Mouse (Mus musculus) kidney, embryonic 15.5 days (tissue): ENCODE measurements around the gene Sidt2. TPM values are rescaled to one million over a fixed set of nuclear protein-coding genes. Genes with fewer than 3 reads are reported as not detected.

Source experiments
- ATAC-seq: fragments of 200-750 bp; cut with Nextera tagmentation; replicated peaks from 2 replicates; pipeline ENCODE4 v1.8.0; 2017; ENCODE audit warnings: moderate TSS enrichment; ENCODE audit not compliant: low FRiP score
- H3K27ac ChIP-seq: fragments of 300-500 bp; sonication (generic); 2 replicates; pipeline ENCODE4 v1.5.1; 2015; ENCODE audit warnings: mild to moderate bottlenecking, inconsistent platforms
- H3K27me3 ChIP-seq: fragments of 300-500 bp; sonication (generic); 2 replicates; pipeline ENCODE4 v1.6.1; 2015; ENCODE audit warnings: inconsistent platforms
- H3K36me3 ChIP-seq: fragments of 300-500 bp; sonication (generic); 2 replicates; pipeline ENCODE4 v1.6.1; 2015; ENCODE audit warnings: inconsistent platforms
- H3K4me1 ChIP-seq: fragments of 300-500 bp; sonication (generic); 2 replicates; pipeline ENCODE4 v1.6.1; 2015; ENCODE audit warnings: inconsistent platforms
- H3K4me2 ChIP-seq: fragments of 300-500 bp; sonication (generic); 2 replicates; pipeline ENCODE4 v1.6.1; 2015; ENCODE audit warnings: moderate library complexity, mild to moderate bottlenecking, inconsistent platforms
- H3K4me3 ChIP-seq: fragments of 300-500 bp; sonication (generic); replicated peaks from 2 replicates; pipeline ENCODE4 v1.5.1; 2015; ENCODE audit warnings: mild to moderate bottlenecking, inconsistent platforms
- H3K9ac ChIP-seq: fragments of 300-500 bp; sonication (generic); 2 replicates; pipeline ENCODE4 v1.6.1; 2015; ENCODE audit warnings: mild to moderate bottlenecking, inconsistent platforms
- H3K9me3 ChIP-seq: fragments of 300-500 bp; sonication (generic); replicated peaks from 2 replicates; pipeline ENCODE4 v1.6.1; 2016; ENCODE audit warnings: inconsistent platforms
- WGBS: fragments of 180-500 bp; shearing (Covaris S2); methylation state at CpG from one replicate; pipeline ENCODE4 v1.1.7; 2015; ENCODE audit warnings: mixed read lengths; 5-methylcytosine and 5-hydroxymethylcytosine counted together
- polyA plus RNA-seq: library from polyadenylated mRNA; unstranded; fragments of >200 nt; fragmentation: Nextera tagmentation; extraction: Ambion mirVana; gene quantifications from 2 replicates; pipeline ENCODE4 v1.2.1, GENCODE M21; 2015

The Sidt2 gene
- 37.3 and 39.3 TPM in 2 replicates for polyA plus RNA-seq

GRCm38 (mm10) chr9:45955107-45955963 is at the start of gene Sidt2:
Sidt2 (minus strand) TSS chr9:45955258.
- ATAC-seq = peak; percentile 96
- Histone ChIP-seq H3K9me3 (no peaks in the 10 kb centered on the region), H3K36me3 (peaks cover 22% of the 10 kb centered on the region), H3K4me3 (peak within 1 kb of the TSS; percentile 82), H3K9ac (peak within 1 kb of the TSS; percentile 87), H3K27me3 (no peaks in the 10 kb centered on the region), H3K27ac (peak within 1 kb of the TSS; percentile 90), H3K4me1 (peaks cover 27% of the 10 kb centered on the region), H3K4me2 (peak within 1 kb of the TSS; percentile 83)
- under 1% methylated on average over 48 of the region's 48 CpGs for WGBS

GRCm38 (mm10) chr9:46004529-46004928 is 49.5 kb upstream of the Sidt2 start:
- no peaks in the 10 kb centered on the region for H3K27me3 ChIP-seq
- peaks cover 3% of the 10 kb centered on the region; the same call in 1 of the 2 replicates for H3K4me1 ChIP-seq
- WGBS = 67% methylated on average over 3 of the region's 3 CpGs
- no peak overlapping the region for H3K9ac ChIP-seq
- no peaks in the 10 kb centered on the region for H3K9me3 ChIP-seq
- no peak overlapping the region for H3K4me3 ChIP-seq
- no peak for ATAC-seq
- no peak overlapping the region for H3K27ac ChIP-seq
- H3K4me2 ChIP-seq = no peak overlapping the region
- no peaks in the 10 kb centered on the region for H3K36me3 ChIP-seq

- Histone ChIP-seq H3K27ac (no peak overlapping the region), H3K4me2 (no peak overlapping the region), H3K27me3 (no peaks in the 10 kb centered on the region), H3K9ac (no peak overlapping the region), H3K36me3 (no peaks in the 10 kb centered on the region), H3K9me3 (no peaks in the 10 kb centered on the region), H3K4me3 (no peak overlapping the region), H3K4me1 (peaks cover 3% of the 10 kb centered on the region; the same call in 1 of the 2 replicates)
- no peak for ATAC-seq
- 7% methylated on average over 7 of the region's 7 CpGs for WGBS
Observed at GRCm38 (mm10) chr9:46003729-46004128, 48.7 kb upstream of the Sidt2 start.

- Histone ChIP-seq H3K4me1 (peaks cover 6% of the 10 kb centered on the region), H3K9ac (no peak overlapping the region), H3K4me2 (no peak overlapping the region), H3K4me3 (no peak overlapping the region), H3K27ac (no peak overlapping the region), H3K27me3 (no peaks in the 10 kb centered on the region), H3K9me3 (no peaks in the 10 kb centered on the region), H3K36me3 (no peaks in the 10 kb centered on the region)
- no peak for ATAC-seq
- 76% methylated on average over 4 of the region's 4 CpGs for WGBS
Observed at GRCm38 (mm10) chr9:45999009-45999408, 44.0 kb upstream of the Sidt2 start.

GRCm38 (mm10) chr9:45985229-45985567 is 30.1 kb upstream of the Sidt2 start:
- Histone ChIP-seq H3K36me3 (0 out of 2 replicates have a peak, but pooled peaks cover 3% of the 10 kb centered on the region), H3K27me3 (no peaks in the 10 kb centered on the region), H3K4me2 (peak overlapping the region; percentile 70), H3K4me3 (peak overlapping the region; percentile 82), H3K9ac (peak overlapping the region; percentile 88), H3K27ac (peak overlapping the region; percentile 90), H3K4me1 (peaks cover 28% of the 10 kb centered on the region), H3K9me3 (no peaks in the 10 kb centered on the region)
- 2% methylated on average over 4 of the region's 4 CpGs for WGBS
- ATAC-seq = peak; percentile 71

GRCm38 (mm10) chr9:45984409-45985228 is 29.6 kb upstream of the Sidt2 start:
- Histone ChIP-seq H3K27me3 (no peaks in the 10 kb centered on the region), H3K9me3 (no peaks in the 10 kb centered on the region), H3K36me3 (0 out of 2 replicates have a peak, but pooled peaks cover 3% of the 10 kb centered on the region), H3K4me2 (peak overlapping the region; percentile 70), H3K9ac (peak overlapping the region; percentile 88), H3K4me3 (peak overlapping the region; percentile 82), H3K4me1 (peaks cover 32% of the 10 kb centered on the region), H3K27ac (peak overlapping the region; percentile 90)
- under 1% methylated on average over 58 of the region's 76 CpGs for WGBS
- peak; percentile 93 for ATAC-seq

- 0 out of 2 replicates have a peak, but pooled peaks cover 3% of the 10 kb centered on the region for H3K36me3 ChIP-seq
- peak overlapping the region; percentile 88 for H3K9ac ChIP-seq
- no peak for ATAC-seq
- H3K27me3 ChIP-seq = no peaks in the 10 kb centered on the region
- H3K4me2 ChIP-seq = peak overlapping the region; percentile 70
- peak overlapping the region; percentile 90 for H3K27ac ChIP-seq
- H3K9me3 ChIP-seq = no peaks in the 10 kb centered on the region
- H3K4me1 ChIP-seq = peaks cover 32% of the 10 kb centered on the region
- peak overlapping the region; percentile 82 for H3K4me3 ChIP-seq
- under 1% methylated on average over 23 of the region's 23 CpGs for WGBS
Observed at GRCm38 (mm10) chr9:45983676-45984408, 28.8 kb upstream of the Sidt2 start.

GRCm38 (mm10) chr9:45981331-45981730 is 26.3 kb upstream of the Sidt2 start:
- Histone ChIP-seq H3K4me2 (no peak overlapping the region), H3K27ac (no peak overlapping the region), H3K4me3 (no peak overlapping the region), H3K9ac (no peak overlapping the region), H3K9me3 (no peaks in the 10 kb centered on the region), H3K27me3 (no peaks in the 10 kb centered on the region), H3K36me3 (peaks cover 14% of the 10 kb centered on the region; the same call in 1 of the 2 replicates), H3K4me1 (peaks cover 32% of the 10 kb centered on the region)
- no peak for ATAC-seq

- WGBS = 92% methylated on average over 1 of the region's 1 CpGs
- Histone ChIP-seq H3K9ac (no peak overlapping the region), H3K4me1 (peaks cover 32% of the 10 kb centered on the region), H3K4me2 (no peak overlapping the region), H3K4me3 (no peak overlapping the region), H3K27me3 (no peaks in the 10 kb centered on the region), H3K36me3 (peaks cover 20% of the 10 kb centered on the region), H3K27ac (no peak overlapping the region), H3K9me3 (no peaks in the 10 kb centered on the region)
- no peak for ATAC-seq
Observed at GRCm38 (mm10) chr9:45980611-45981010, 25.6 kb upstream of the Sidt2 start.

- no peak overlapping the region for H3K4me2 ChIP-seq
- ATAC-seq = no peak
- WGBS = 99% methylated on average over 2 of the region's 2 CpGs
- no peaks in the 10 kb centered on the region for H3K9me3 ChIP-seq
- no peak overlapping the region for H3K27ac ChIP-seq
- peaks cover 27% of the 10 kb centered on the region for H3K36me3 ChIP-seq
- no peak overlapping the region for H3K4me3 ChIP-seq
- no peak overlapping the region for H3K9ac ChIP-seq
- H3K27me3 ChIP-seq = no peaks in the 10 kb centered on the region
- peaks cover 27% of the 10 kb centered on the region for H3K4me1 ChIP-seq
Observed at GRCm38 (mm10) chr9:45979778-45980177, 24.7 kb upstream of the Sidt2 start.

- Histone ChIP-seq H3K4me3 (no peak overlapping the region), H3K36me3 (peaks cover 52% of the 10 kb centered on the region), H3K4me1 (0 out of 2 replicates have a peak, but pooled peaks cover 10% of the 10 kb centered on the region), H3K9ac (no peak overlapping the region), H3K27ac (no peak overlapping the region), H3K9me3 (no peaks in the 10 kb centered on the region), H3K4me2 (no peak overlapping the region), H3K27me3 (no peaks in the 10 kb centered on the region)
- WGBS = 92% methylated on average over 2 of the region's 2 CpGs
- ATAC-seq = no peak
Observed at GRCm38 (mm10) chr9:45976884-45977283, 21.8 kb upstream of the Sidt2 start.
